Mouse (Mus musculus): ENCODE results near the gene Cks1brt. TPM values are rescaled to one million over a fixed set of nuclear protein-coding genes. Genes with fewer than 3 reads are reported as not detected.

The Cks1brt gene
- polyA plus RNA-seq (2014; fragmentation: Illumina TruSeq; extraction: RNeasy Lipid Tissue Mini Kit (QIAGEN cat#74804); ENCODE audit: low read depth, low replicate concordance), result not detected

GRCm38 (mm10) chr8:85151624-85152023 is at the start of gene Cks1brt:
Cks1brt (plus strand) TSS chr8:85151924.

GRCm38 (mm10) chr8:85122995-85123394 is 28.7 kb upstream of the Cks1brt start, which contains the start of gene Zfp791:
Zfp791 (minus strand) TSS chr8:85123095.

Other genes starting within 250 kb of the Cks1brt start
- gene Klf1, start 250.0 kb upstream of the Cks1brt start, polyA plus RNA-seq (2014; fragmentation: Illumina TruSeq; extraction: RNeasy Lipid Tissue Mini Kit (QIAGEN cat#74804); ENCODE audit: low read depth, low replicate concordance), result 0.22 TPM
- gene Dnase2a, start 243.4 kb upstream of the Cks1brt start, polyA plus RNA-seq (2014; fragmentation: Illumina TruSeq; extraction: RNeasy Lipid Tissue Mini Kit (QIAGEN cat#74804); ENCODE audit: low read depth, low replicate concordance), result 1.5 TPM
- gene Mast1, start 214.6 kb upstream of the Cks1brt start, polyA plus RNA-seq (2014; fragmentation: Illumina TruSeq; extraction: RNeasy Lipid Tissue Mini Kit (QIAGEN cat#74804); ENCODE audit: low read depth, low replicate concordance), result not detected
- gene Rtbdn, start 204.9 kb upstream of the Cks1brt start, polyA plus RNA-seq (2014; fragmentation: Illumina TruSeq; extraction: RNeasy Lipid Tissue Mini Kit (QIAGEN cat#74804); ENCODE audit: low read depth, low replicate concordance), result not detected
- gene Gm49661, start 182.5 kb upstream of the Cks1brt start, polyA plus RNA-seq (2014; fragmentation: Illumina TruSeq; extraction: RNeasy Lipid Tissue Mini Kit (QIAGEN cat#74804); ENCODE audit: low read depth, low replicate concordance), result not detected
- gene Prdx2, start 182.3 kb upstream of the Cks1brt start, polyA plus RNA-seq (2014; fragmentation: Illumina TruSeq; extraction: RNeasy Lipid Tissue Mini Kit (QIAGEN cat#74804); ENCODE audit: low read depth, low replicate concordance), result 15.6 TPM
- 87.9 TPM for gene Rnaseh2a, start 182.2 kb upstream of the Cks1brt start, polyA plus RNA-seq (2014; fragmentation: Illumina TruSeq; extraction: RNeasy Lipid Tissue Mini Kit (QIAGEN cat#74804); ENCODE audit: low read depth, low replicate concordance)
- not detected for gene Junb, start 173.2 kb upstream of the Cks1brt start, polyA plus RNA-seq (2014; fragmentation: Illumina TruSeq; extraction: RNeasy Lipid Tissue Mini Kit (QIAGEN cat#74804); ENCODE audit: low read depth, low replicate concordance)
- 14.0 TPM for gene Hook2, start 161.3 kb upstream of the Cks1brt start, polyA plus RNA-seq (2014; fragmentation: Illumina TruSeq; extraction: RNeasy Lipid Tissue Mini Kit (QIAGEN cat#74804); ENCODE audit: low read depth, low replicate concordance)
- gene Best2, start 137.4 kb upstream of the Cks1brt start, polyA plus RNA-seq (2014; fragmentation: Illumina TruSeq; extraction: RNeasy Lipid Tissue Mini Kit (QIAGEN cat#74804); ENCODE audit: low read depth, low replicate concordance), result not detected
- 16.5 TPM for gene Asna1, start 126.6 kb upstream of the Cks1brt start, polyA plus RNA-seq (2014; fragmentation: Illumina TruSeq; extraction: RNeasy Lipid Tissue Mini Kit (QIAGEN cat#74804); ENCODE audit: low read depth, low replicate concordance)
- gene Trir, start 125.1 kb upstream of the Cks1brt start, polyA plus RNA-seq (2014; fragmentation: Illumina TruSeq; extraction: RNeasy Lipid Tissue Mini Kit (QIAGEN cat#74804); ENCODE audit: low read depth, low replicate concordance), result 13.2 TPM
- gene Tnpo2, start 115.0 kb upstream of the Cks1brt start, polyA plus RNA-seq (2014; fragmentation: Illumina TruSeq; extraction: RNeasy Lipid Tissue Mini Kit (QIAGEN cat#74804); ENCODE audit: low read depth, low replicate concordance), result 14.0 TPM
- gene Fbxw9, start 91.9 kb upstream of the Cks1brt start, polyA plus RNA-seq (2014; fragmentation: Illumina TruSeq; extraction: RNeasy Lipid Tissue Mini Kit (QIAGEN cat#74804); ENCODE audit: low read depth, low replicate concordance), result 5.7 TPM
- not detected for gene Gm5741, start 83.9 kb upstream of the Cks1brt start, polyA plus RNA-seq (2014; fragmentation: Illumina TruSeq; extraction: RNeasy Lipid Tissue Mini Kit (QIAGEN cat#74804); ENCODE audit: low read depth, low replicate concordance)
- gene Dhps, start 80.2 kb upstream of the Cks1brt start, polyA plus RNA-seq (2014; fragmentation: Illumina TruSeq; extraction: RNeasy Lipid Tissue Mini Kit (QIAGEN cat#74804); ENCODE audit: low read depth, low replicate concordance), result 12.3 TPM
- gene Wdr83os, start 71.2 kb upstream of the Cks1brt start, polyA plus RNA-seq (2014; fragmentation: Illumina TruSeq; extraction: RNeasy Lipid Tissue Mini Kit (QIAGEN cat#74804); ENCODE audit: low read depth, low replicate concordance), result 2.9 TPM
- gene Wdr83, start 70.6 kb upstream of the Cks1brt start, polyA plus RNA-seq (2014; fragmentation: Illumina TruSeq; extraction: RNeasy Lipid Tissue Mini Kit (QIAGEN cat#74804); ENCODE audit: low read depth, low replicate concordance), result 1.3 TPM
- 3.9 TPM for gene Man2b1, start 68.7 kb upstream of the Cks1brt start, polyA plus RNA-seq (2014; fragmentation: Illumina TruSeq; extraction: RNeasy Lipid Tissue Mini Kit (QIAGEN cat#74804); ENCODE audit: low read depth, low replicate concordance)
- gene Zfp791, start 28.8 kb upstream of the Cks1brt start, polyA plus RNA-seq (2014; fragmentation: Illumina TruSeq; extraction: RNeasy Lipid Tissue Mini Kit (QIAGEN cat#74804); ENCODE audit: low read depth, low replicate concordance), result 0.83 TPM
- gene Olfr371, start 74.1 kb downstream of the Cks1brt start, polyA plus RNA-seq (2014; fragmentation: Illumina TruSeq; extraction: RNeasy Lipid Tissue Mini Kit (QIAGEN cat#74804); ENCODE audit: low read depth, low replicate concordance), result 0.67 TPM
- gene Orc6, start 147.7 kb downstream of the Cks1brt start, polyA plus RNA-seq (2014; fragmentation: Illumina TruSeq; extraction: RNeasy Lipid Tissue Mini Kit (QIAGEN cat#74804); ENCODE audit: low read depth, low replicate concordance), result 50.5 TPM
- 247 TPM for gene Vps35, start 147.9 kb downstream of the Cks1brt start, polyA plus RNA-seq (2014; fragmentation: Illumina TruSeq; extraction: RNeasy Lipid Tissue Mini Kit (QIAGEN cat#74804); ENCODE audit: low read depth, low replicate concordance)
- gene Mylk3, start 234.4 kb downstream of the Cks1brt start, polyA plus RNA-seq (2014; fragmentation: Illumina TruSeq; extraction: RNeasy Lipid Tissue Mini Kit (QIAGEN cat#74804); ENCODE audit: low read depth, low replicate concordance), result 1.1 TPM